ENCODE assay signal across 8 mouse cellular contexts in genomic region chr14:44989017-44989721, GRCm38 (mm10). TPM values are rescaled to one million over a fixed set of nuclear protein-coding genes. Genes with fewer than 3 reads are reported as not detected.
DNase-seq lines count a peak whose midpoint lies in the region; ATAC-seq and TF ChIP-seq lines count a peak whose summit lies in the region.

No protein-coding gene starts in this region.

- no peaks in the 10 kb centered on the region for H3K9me3 ChIP-seq in lung, postnatal 0 days (ENCODE audit: low read length)
- no peaks in the 10 kb centered on the region for H3K9me3 ChIP-seq in forebrain, embryonic 16.5 days (ENCODE audit: control insufficient read depth, low read length)
- H3K9me3 ChIP-seq in midbrain, embryonic 15.5 days, result no peaks in the 10 kb centered on the region

- H3K36me3 ChIP-seq in lung, postnatal 0 days (ENCODE audit: insufficient read depth, low read length), result no peaks in the 10 kb centered on the region
- no peaks in the 10 kb centered on the region for H3K36me3 ChIP-seq in forebrain, embryonic 16.5 days (ENCODE audit: control insufficient read depth, insufficient read depth)
- no peaks in the 10 kb centered on the region for H3K36me3 ChIP-seq in midbrain, embryonic 15.5 days (replicated peaks)

- no peak for ATAC-seq in lung, postnatal 0 days
- peak; percentile 55 for ATAC-seq in forebrain, embryonic 16.5 days
- peak; percentile 75 for ATAC-seq in midbrain, embryonic 15.5 days (replicated peaks)

- 1% methylated on average over 45 of the region's 45 CpGs for WGBS in lung, postnatal 0 days
- 1% methylated on average over 45 of the region's 45 CpGs for WGBS in forebrain, embryonic 16.5 days
- under 1% methylated on average over 45 of the region's 45 CpGs for WGBS in midbrain, embryonic 15.5 days

- H3K9ac ChIP-seq in lung, postnatal 0 days (replicated peaks; ENCODE audit: low read depth), result peak overlapping the region; percentile 59
- peak overlapping the region; percentile 43 for H3K9ac ChIP-seq in forebrain, embryonic 16.5 days (replicated peaks; ENCODE audit: low read depth, low read length)
- H3K9ac ChIP-seq in midbrain, embryonic 15.5 days, result peak overlapping the region; percentile 36

- TF ChIP-seq CTCF in lung, postnatal 0 days (IDR thresholded peaks at IDR 0.05), result no peak

- H3K27me3 ChIP-seq in lung, postnatal 0 days (replicated peaks; ENCODE audit: insufficient read depth, low read length), result no peaks in the 10 kb centered on the region
- H3K27me3 ChIP-seq in forebrain, embryonic 16.5 days (replicated peaks; ENCODE audit: control insufficient read depth, insufficient read depth, low read length), result peaks cover 8% of the 10 kb centered on the region; the same call in 1 of the 2 replicates
- peaks cover 12% of the 10 kb centered on the region for H3K27me3 ChIP-seq in midbrain, embryonic 15.5 days (replicated peaks)

- no peak for TF ChIP-seq EP300 in lung, postnatal 0 days (IDR thresholded peaks at IDR 0.05)

- H3K4me2 ChIP-seq in lung, postnatal 0 days (replicated peaks; ENCODE audit: low read depth, low read length), result peak overlapping the region; percentile 63
- H3K4me2 ChIP-seq in forebrain, embryonic 16.5 days (ENCODE audit: low read length), result peak overlapping the region; percentile 92
- H3K4me2 ChIP-seq in midbrain, embryonic 15.5 days, result peak overlapping the region; percentile 73

- peak overlapping the region; percentile 75 for H3K27ac ChIP-seq in lung, postnatal 0 days (ENCODE audit: low read length)
- no peak overlapping the region for H3K27ac ChIP-seq in forebrain, embryonic 16.5 days (ENCODE audit: low read length)
- H3K27ac ChIP-seq in midbrain, embryonic 15.5 days, result no peak overlapping the region

- H3K4me3 ChIP-seq in lung, postnatal 0 days (ENCODE audit: low read depth, low read length), result peak overlapping the region; percentile 52
- peak overlapping the region; percentile 50 for H3K4me3 ChIP-seq in forebrain, embryonic 16.5 days (replicated peaks; ENCODE audit: low read length)
- H3K4me3 ChIP-seq in midbrain, embryonic 15.5 days, result peak overlapping the region; percentile 49

- peak; percentile 9 for DNase-seq in adrenal gland, postnatal 14 days
- DNase-seq in adrenal gland, postnatal 4 days (ENCODE audit: low spot score in 2 of 2), result no peak
- DNase-seq in lung, postnatal 0 days (ENCODE audit: low spot score), result no peak
- no peak for DNase-seq in lung, postnatal 25 days (ENCODE audit: low spot score)
- DNase-seq in kidney, postnatal 10 days, result peak; percentile 13
- DNase-seq in adipocyte (ENCODE audit: low spot score), result no peak

- peaks cover 4% of the 10 kb centered on the region; the same call in 1 of the 2 replicates for H3K4me1 ChIP-seq in lung, postnatal 0 days (ENCODE audit: insufficient read depth, low read depth, low read length)
- peaks cover 15% of the 10 kb centered on the region for H3K4me1 ChIP-seq in forebrain, embryonic 16.5 days (replicated peaks; ENCODE audit: control insufficient read depth, insufficient read depth, low read length)
- H3K4me1 ChIP-seq in midbrain, embryonic 15.5 days, result peaks cover 10% of the 10 kb centered on the region; the same call in 1 of the 2 replicates

RNA-seq across cellular contexts. Expression of gene Ptger2, which starts 1.2 kb away (rescaled TPM):
- total RNA-seq in adrenal gland, postnatal 14 days (2021), result 1.1 and 2.2 TPM in 2 replicates
- total RNA-seq in adrenal gland, postnatal 4 days (2021), result 1 to 10 TPM in 1 of 2 experiments, under 1 TPM in 1; 0.78 to 1.0 TPM
- polyA plus RNA-seq in lung, postnatal 0 days (2015; fragmentation: Nextera tagmentation; extraction: Ambion mirVana), result 13.6 and 13.9 TPM in 2 replicates
- polyA plus RNA-seq in forebrain, embryonic 16.5 days (2015; fragmentation: Nextera tagmentation; extraction: Ambion mirVana), result 0.40 and 0.47 TPM in 2 replicates
- 0.93 and 1.00 TPM in 2 replicates for polyA plus RNA-seq in midbrain, embryonic 15.5 days (2015; fragmentation: Nextera tagmentation; extraction: Ambion mirVana)

Comparison
In these comparisons a context has a peak if more than half of its experiments do, and no peak if none do; other contexts are left out.
1. DNase-seq: peak in adrenal gland, postnatal 14 days (single experiment) and kidney, postnatal 10 days (single experiment); none in adrenal gland, postnatal 4 days (0 of 2), lung, postnatal 0 days (single experiment), lung, postnatal 25 days (single experiment) and adipocyte (single experiment).
2. Peak in every context shown above with its lines, with median percentiles within 50 percentile points of each other: H3K4me2 ChIP-seq, H3K4me3 ChIP-seq and H3K9ac ChIP-seq.